Mouse (Mus musculus): ENCODE results near the gene Adrm1.

DNA sequence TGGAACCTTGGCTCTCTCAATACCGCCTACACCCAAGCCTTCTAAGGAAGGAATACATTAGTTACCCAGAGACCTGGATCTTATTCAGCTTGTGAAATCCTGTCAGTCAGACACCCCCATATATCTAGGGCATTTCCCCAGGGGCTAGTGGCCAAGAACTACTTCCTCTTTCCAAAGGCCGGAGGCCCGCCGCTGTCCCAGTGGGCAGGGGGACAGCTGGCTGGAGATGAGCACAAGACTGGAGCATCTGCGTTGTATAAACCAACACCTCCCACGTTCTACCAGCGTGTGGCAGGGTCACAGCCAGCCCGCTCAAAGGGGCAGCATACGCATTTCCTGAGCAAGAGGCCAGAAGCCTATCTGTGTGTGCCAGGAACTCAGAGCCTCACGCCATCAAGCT lies 31.5 kb downstream of the Adrm1 start:
- TF ChIP-seq CTCF (IDR thresholded peaks at IDR 0.05; ENCODE audit: control insufficient read depth, insufficient read depth, insufficient read length) (no peak), CEBPB (IDR thresholded peaks at IDR 0.05; ENCODE audit: low read depth) (no peak), USF1 (IDR thresholded peaks at IDR 0.05; ENCODE audit: low read depth) (no peak)

Data from C2C12 (cell line).